Mouse (Mus musculus) kidney, embryonic 14.5 days (tissue): ENCODE measurements around the gene Shmt2. TPM values are rescaled to one million over a fixed set of nuclear protein-coding genes. Genes with fewer than 3 reads are reported as not detected.

Experiments
- ATAC-seq: fragments of 200-750 bp; cut with Nextera tagmentation; 2 replicates; pipeline ENCODE4 v1.8.0; 2017; ENCODE audit warnings: moderate number of reproducible peaks, mild to moderate bottlenecking, moderate TSS enrichment, moderate library complexity; ENCODE audit not compliant: low FRiP score, low TSS enrichment
- H3K27ac ChIP-seq: fragments of 300-500 bp; sonication (generic); 2 replicates; pipeline ENCODE4 v1.5.1; 2014; ENCODE audit warnings: low read depth, mild to moderate bottlenecking, low read length, moderate library complexity, mixed read lengths
- H3K27me3 ChIP-seq: fragments of 300-500 bp; sonication (generic); 2 replicates; pipeline ENCODE4 v1.6.1; 2014; ENCODE audit warnings: mild to moderate bottlenecking, low read length; ENCODE audit not compliant: control insufficient read depth, insufficient read depth
- H3K36me3 ChIP-seq: fragments of 300-500 bp; sonication (generic); 2 replicates; pipeline ENCODE4 v1.6.1; 2014; ENCODE audit warnings: low read length, mixed read lengths; ENCODE audit not compliant: control insufficient read depth, insufficient read depth
- H3K4me1 ChIP-seq: fragments of 300-500 bp; sonication (generic); 2 replicates; pipeline ENCODE4 v1.6.1; 2014; ENCODE audit warnings: low read length, mixed read lengths; ENCODE audit not compliant: control insufficient read depth, insufficient read depth
- H3K4me2 ChIP-seq: fragments of 300-500 bp; sonication (generic); replicated peaks from 2 replicates; pipeline ENCODE4 v1.6.1; 2014; ENCODE audit warnings: low read depth, mild to moderate bottlenecking, low read length
- H3K4me3 ChIP-seq: fragments of 300-500 bp; sonication (generic); 2 replicates; pipeline ENCODE4 v1.5.1; 2014; ENCODE audit warnings: mild to moderate bottlenecking, low read length
- H3K9ac ChIP-seq: fragments of 300-500 bp; sonication (generic); 2 replicates; pipeline ENCODE4 v1.6.1; 2014; ENCODE audit warnings: low read depth, mild to moderate bottlenecking, low read length, moderate library complexity
- H3K9me3 ChIP-seq: fragments of 300-500 bp; sonication (generic); 2 replicates; pipeline ENCODE4 v1.6.1; 2016; ENCODE audit warnings: low read length; ENCODE audit not compliant: control insufficient read depth
- WGBS: fragments of 180-500 bp; shearing (Covaris S2); extraction: QIAGEN DNeasy Blood & Tissue Kit; methylation state at CpG from one replicate; pipeline ENCODE4 v1.1.7; 2014; 5-methylcytosine and 5-hydroxymethylcytosine counted together
- polyA plus RNA-seq: library from polyadenylated mRNA; unstranded; fragments of >200 nt; fragmentation: Nextera tagmentation; extraction: Ambion mirVana; gene quantifications from 2 replicates; pipeline ENCODE4 v1.2.1, GENCODE M21; 2014

Gene Shmt2
- polyA plus RNA-seq, 1 experiment from 2014 or later, result 99.8 TPM

DNA sequence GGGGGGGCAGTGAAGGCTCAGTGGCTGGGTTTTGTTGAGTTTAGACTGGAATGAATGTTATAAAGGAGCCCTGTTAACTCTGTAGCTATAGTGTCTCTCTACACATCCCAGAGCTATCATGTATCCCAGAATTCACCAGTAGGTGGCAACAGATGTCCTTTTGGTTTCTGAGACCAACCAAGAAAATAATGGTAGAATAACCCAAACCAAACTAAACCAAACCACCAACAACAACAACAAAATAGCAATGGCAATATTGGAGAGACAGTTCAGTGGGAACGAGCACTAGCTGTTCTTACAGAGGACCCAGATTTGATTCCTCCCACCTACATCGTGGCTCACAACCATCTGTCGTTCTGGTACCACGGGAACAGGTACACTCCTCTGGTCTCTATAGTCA lies 43.1 kb downstream of the Shmt2 start:
- 93% methylated on average over 4 of the region's 4 CpGs for WGBS
- Histone ChIP-seq H3K4me3 (no peak overlapping the region), H3K4me2 (no peak overlapping the region), H3K27ac (no peak overlapping the region), H3K27me3 (no peaks in the 10 kb centered on the region), H3K36me3 (peaks cover 24% of the 10 kb centered on the region; the same call in 1 of the 2 replicates), H3K9ac (no peak overlapping the region), H3K9me3 (no peaks in the 10 kb centered on the region), H3K4me1 (peaks cover 4% of the 10 kb centered on the region; the same call in 1 of the 2 replicates)
- no peak for ATAC-seq

DNA sequence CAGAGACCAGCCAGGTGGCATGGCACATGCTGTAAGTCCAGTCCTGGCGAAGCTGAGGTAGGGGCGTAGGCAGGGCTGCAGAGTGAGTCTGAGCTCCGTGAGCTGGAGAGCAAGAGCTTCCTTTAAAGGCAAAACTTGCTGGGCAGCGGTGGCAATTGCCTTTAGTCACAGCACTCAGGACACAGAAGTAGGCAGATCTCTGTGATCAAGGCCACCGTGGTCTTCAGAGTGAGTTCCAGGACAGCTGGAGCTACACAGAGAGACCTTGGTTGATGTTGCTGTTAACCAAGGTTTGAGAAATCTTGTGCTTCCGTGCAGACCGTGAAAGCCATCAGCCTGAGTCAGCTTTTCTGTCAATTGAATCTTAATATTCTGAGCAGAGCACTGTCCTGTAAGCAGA lies 44.9 kb downstream of the Shmt2 start:
- Histone ChIP-seq H3K4me2 (no peak overlapping the region), H3K9ac (no peak overlapping the region), H3K36me3 (peaks cover 36% of the 10 kb centered on the region), H3K4me3 (no peak overlapping the region), H3K27ac (peak overlapping the region; percentile 39; the same call in 1 of the 2 replicates), H3K27me3 (no peaks in the 10 kb centered on the region), H3K9me3 (no peaks in the 10 kb centered on the region), H3K4me1 (peaks cover 4% of the 10 kb centered on the region; the same call in 1 of the 2 replicates)
- 71% methylated on average over 7 of the region's 7 CpGs for WGBS
- peak; percentile 22 for ATAC-seq

DNA sequence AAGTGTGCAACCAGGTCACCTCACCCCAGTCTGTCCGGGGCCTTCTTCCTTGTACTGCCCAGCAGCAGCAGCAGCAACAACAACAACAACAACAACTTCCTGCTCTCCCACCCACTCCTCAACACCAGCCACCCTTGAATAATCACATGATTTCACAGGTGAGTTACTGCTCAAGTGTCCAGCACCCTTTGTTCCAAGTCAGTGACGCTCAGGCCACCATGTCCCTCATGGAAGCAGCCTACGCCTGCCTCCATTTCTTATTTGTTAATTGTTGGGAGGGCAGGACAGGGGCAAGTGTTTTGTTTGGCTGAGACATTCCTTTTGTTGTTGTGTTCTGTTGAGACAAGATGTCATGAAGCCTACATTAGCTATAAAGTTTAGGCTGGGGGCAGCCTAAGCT lies 45.7 kb downstream of the Shmt2 start:
- Histone ChIP-seq H3K36me3 (peaks cover 33% of the 10 kb centered on the region), H3K9me3 (no peaks in the 10 kb centered on the region), H3K27ac (no peak overlapping the region), H3K9ac (no peak overlapping the region), H3K4me1 (peaks cover 4% of the 10 kb centered on the region; the same call in 1 of the 2 replicates), H3K27me3 (no peaks in the 10 kb centered on the region), H3K4me2 (no peak overlapping the region), H3K4me3 (no peak overlapping the region)
- ATAC-seq, result peak; percentile 60
- 54% methylated on average over 3 of the region's 3 CpGs for WGBS

DNA sequence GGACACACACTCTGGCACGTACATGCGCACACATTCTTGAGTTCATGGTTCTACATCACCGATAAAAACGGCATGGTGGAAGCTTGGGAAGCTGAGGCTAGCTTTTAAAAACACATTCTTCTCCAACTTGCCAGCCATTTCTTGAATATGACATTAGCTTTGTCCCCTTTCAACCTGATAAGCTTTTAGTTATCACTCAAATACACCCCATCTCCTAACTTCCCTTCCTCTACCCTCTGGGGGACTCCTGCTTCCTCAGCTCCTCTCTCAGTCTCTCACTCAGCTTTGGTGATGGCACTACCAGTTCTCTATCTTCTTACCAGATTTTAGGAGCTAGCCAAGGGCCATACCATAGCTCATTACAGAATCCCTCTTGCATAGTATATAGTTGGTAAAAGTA lies 47.1 kb downstream of the Shmt2 start:
- WGBS, result 97% methylated on average over 4 of the region's 4 CpGs

DNA sequence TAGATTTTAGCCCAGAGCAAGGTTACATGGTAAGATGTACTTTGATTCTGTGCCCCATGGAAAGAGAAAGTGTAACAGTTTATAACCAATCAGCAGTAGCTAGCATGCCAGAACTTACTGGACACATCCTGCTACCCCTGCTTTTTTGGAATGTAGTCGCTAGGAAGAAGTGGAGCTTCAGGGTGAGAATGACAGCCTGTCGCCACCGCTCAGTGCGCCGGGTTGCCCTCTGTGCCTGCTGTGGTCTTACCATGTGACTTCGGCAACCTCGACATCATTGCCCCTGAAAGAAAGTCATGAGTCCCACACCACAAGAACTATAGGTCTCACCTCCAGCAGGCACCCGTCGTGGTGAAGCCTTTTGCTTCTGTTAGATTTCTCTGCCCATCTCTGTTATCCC lies 49.5 kb downstream of the Shmt2 start:
- peaks cover 38% of the 10 kb centered on the region for H3K36me3 ChIP-seq
- H3K4me1 ChIP-seq, result peaks cover 4% of the 10 kb centered on the region; the same call in 1 of the 2 replicates
- no peaks in the 10 kb centered on the region for H3K9me3 ChIP-seq
- no peak overlapping the region for H3K4me2 ChIP-seq
- ATAC-seq, result no peak
- WGBS, result 87% methylated on average over 9 of the region's 9 CpGs
- H3K27ac ChIP-seq, result no peak overlapping the region
- H3K9ac ChIP-seq, result no peak overlapping the region
- no peak overlapping the region for H3K4me3 ChIP-seq
- H3K27me3 ChIP-seq, result no peaks in the 10 kb centered on the region

More for the DNA sequence above, 47.1 kb downstream of the Shmt2 start:
- no peak overlapping the region for H3K4me2 ChIP-seq
- peaks cover 33% of the 10 kb centered on the region for H3K36me3 ChIP-seq
- no peaks in the 10 kb centered on the region for H3K9me3 ChIP-seq
- no peak overlapping the region for H3K27ac ChIP-seq
- no peak overlapping the region for H3K4me3 ChIP-seq
- no peak overlapping the region for H3K9ac ChIP-seq
- no peak for ATAC-seq
- H3K4me1 ChIP-seq, result peaks cover 4% of the 10 kb centered on the region; the same call in 1 of the 2 replicates
- no peaks in the 10 kb centered on the region for H3K27me3 ChIP-seq

DNA sequence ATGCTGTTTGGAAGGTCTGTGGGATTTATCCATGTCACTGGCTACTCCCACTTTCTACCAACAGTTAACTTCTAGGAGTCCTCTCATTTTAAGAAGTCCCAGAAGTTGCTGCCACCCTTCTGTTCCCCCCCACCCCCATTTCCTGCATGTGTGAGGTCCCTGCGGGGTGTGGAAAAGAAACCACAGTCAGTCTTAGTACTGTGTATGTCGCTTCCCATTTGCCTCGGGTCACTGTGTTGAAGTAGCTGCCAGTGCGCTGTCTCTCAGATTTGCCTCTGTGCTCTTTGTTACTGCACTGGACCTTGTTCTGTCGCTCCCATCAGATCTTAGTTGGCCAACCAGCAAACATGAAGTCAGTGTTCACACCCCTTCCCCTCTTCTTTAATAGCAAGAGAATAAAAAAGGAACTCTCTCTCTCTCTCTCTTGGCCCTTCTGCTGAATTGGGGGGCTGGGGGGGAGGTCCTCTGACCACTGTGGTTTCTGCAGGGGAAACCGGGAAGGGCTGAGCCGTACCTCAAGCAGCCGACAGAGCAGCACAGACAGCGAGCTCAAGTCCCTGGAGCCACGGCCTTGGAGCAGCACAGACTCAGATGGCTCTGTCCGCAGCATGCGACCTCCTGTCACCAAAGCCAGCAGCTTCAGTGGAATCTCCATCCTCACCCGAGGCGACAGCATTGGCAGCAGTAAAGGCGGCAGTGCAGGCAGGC lies 50.8 kb downstream of the Shmt2 start:
- no peak for ATAC-seq
- no peak overlapping the region for H3K4me2 ChIP-seq
- peaks cover 28% of the 10 kb centered on the region for H3K36me3 ChIP-seq
- H3K27me3 ChIP-seq, result no peaks in the 10 kb centered on the region
- no peaks in the 10 kb centered on the region for H3K9me3 ChIP-seq
- H3K4me3 ChIP-seq, result no peak overlapping the region
- H3K4me1 ChIP-seq, result 0 out of 2 replicates have a peak, but pooled peaks cover 3% of the 10 kb centered on the region
- H3K27ac ChIP-seq, result no peak overlapping the region
- WGBS, result 62% methylated on average over 15 of the region's 15 CpGs
- H3K9ac ChIP-seq, result no peak overlapping the region

Other genes starting within 250 kb of the Shmt2 start
- gene Mbd6, start 233.4 kb downstream of the Shmt2 start, polyA plus RNA-seq, result 16.2 and 22.3 TPM in 2 replicates
- 93.9 and 146 TPM in 2 replicates for gene Mars, start 210.7 kb downstream of the Shmt2 start, polyA plus RNA-seq
- gene Arhgap9, start 200.5 kb downstream of the Shmt2 start, polyA plus RNA-seq, result 3.0 and 3.1 TPM in 2 replicates
- 8.2 and 9.2 TPM in 2 replicates for gene Gli1, start 180.5 kb downstream of the Shmt2 start, polyA plus RNA-seq
- gene Inhbe, start 168.0 kb downstream of the Shmt2 start, polyA plus RNA-seq, result 0.07 and 0.08 TPM in 2 replicates
- 0.10 and 0.22 TPM in 2 replicates for gene Inhbc, start 152.0 kb downstream of the Shmt2 start, polyA plus RNA-seq
- 36.6 and 37.9 TPM in 2 replicates for gene R3hdm2, start 142.1 kb downstream of the Shmt2 start, polyA plus RNA-seq
- 0.39 and 0.50 TPM in 2 replicates for gene Stac3, start 20.8 kb downstream of the Shmt2 start, polyA plus RNA-seq
- gene Ndufa4l2, start 7.5 kb downstream of the Shmt2 start, polyA plus RNA-seq, result 27.1 and 32.7 TPM in 2 replicates
- gene Nxph4, start 12.1 kb upstream of the Shmt2 start, polyA plus RNA-seq, result 0.49 and 1.2 TPM in 2 replicates
- 44.2 and 54.9 TPM in 2 replicates for gene Lrp1, start 98.7 kb upstream of the Shmt2 start, polyA plus RNA-seq
- 14.0 and 18.9 TPM in 2 replicates for gene Stat6, start 120.5 kb upstream of the Shmt2 start, polyA plus RNA-seq
- 7.6 and 12.4 TPM in 2 replicates for gene Nemp1, start 144.5 kb upstream of the Shmt2 start, polyA plus RNA-seq
- gene Nab2, start 146.1 kb upstream of the Shmt2 start, polyA plus RNA-seq, result 19.0 and 19.8 TPM in 2 replicates
- 0.20 and 0.45 TPM in 2 replicates for gene Myo1a, start 182.7 kb upstream of the Shmt2 start, polyA plus RNA-seq
- 1.6 and 2.8 TPM in 2 replicates for gene Tac2, start 202.0 kb upstream of the Shmt2 start, polyA plus RNA-seq
- 6.9 and 7.6 TPM in 2 replicates for gene Zbtb39, start 217.1 kb upstream of the Shmt2 start, polyA plus RNA-seq
- gene Gpr182, start 229.3 kb upstream of the Shmt2 start, polyA plus RNA-seq, result 2.0 and 3.7 TPM in 2 replicates
- gene Rdh1, start 237.3 kb upstream of the Shmt2 start, polyA plus RNA-seq, result 0.05 and 0.07 TPM in 2 replicates
- 0.26 TPM in 1 of 2 replicates, not detected in the other for gene Rdh16f1, start 237.3 kb upstream of the Shmt2 start, polyA plus RNA-seq